Mouse (Mus musculus): Measurements from ENCODE around the gene Peak1. TPM values are rescaled to one million over a fixed set of nuclear protein-coding genes. Genes with fewer than 3 reads are reported as not detected.
"Not testable (repeated sequence)": the region's sequence is repeated elsewhere in the genome, so short reads cannot be mapped to it uniquely, and the experiment has no call there.

Peak1 gene
- polyA plus RNA-seq, 1 experiment from 2014 or later, result 9.7 TPM

DNA sequence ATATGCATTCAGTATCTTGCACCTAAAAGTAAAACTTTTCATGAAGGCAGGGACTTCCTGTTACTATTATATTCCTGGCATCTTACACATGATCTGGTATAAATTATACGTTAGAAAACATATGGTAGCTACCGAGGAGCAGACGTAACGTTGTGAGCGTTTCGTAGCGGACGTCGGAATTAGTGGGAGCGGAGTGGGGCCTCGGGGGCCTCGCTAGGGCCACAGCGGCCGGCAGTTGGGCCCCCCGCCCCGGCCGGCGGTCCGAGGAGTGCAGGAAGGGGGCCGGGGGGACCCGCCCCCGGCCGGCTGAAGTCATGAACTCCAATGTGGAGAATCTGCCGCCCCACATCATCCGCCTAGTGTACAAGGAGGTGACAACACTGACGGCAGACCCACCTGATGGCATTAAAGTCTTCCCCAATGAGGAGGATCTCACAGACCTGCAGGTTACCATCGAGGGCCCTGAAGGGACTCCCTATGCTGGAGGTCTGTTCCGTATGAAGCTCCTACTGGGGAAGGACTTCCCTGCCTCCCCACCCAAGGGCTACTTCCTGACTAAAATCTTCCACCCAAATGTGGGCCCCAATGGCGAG lies 19.5 kb upstream of the Peak1 start:
- 82% methylated on average over 26 of the region's 29 CpGs for WGBS
- not testable (repeated sequence) for H3K4me3 ChIP-seq; H3K9me3 ChIP-seq; H3K4me1 ChIP-seq; H3K27ac ChIP-seq; H3K27me3 ChIP-seq; H3K9ac ChIP-seq; H3K36me3 ChIP-seq; ATAC-seq (ENCODE audit: low FRiP score, low read depth); H3K4me2 ChIP-seq (replicated peaks)

DNA sequence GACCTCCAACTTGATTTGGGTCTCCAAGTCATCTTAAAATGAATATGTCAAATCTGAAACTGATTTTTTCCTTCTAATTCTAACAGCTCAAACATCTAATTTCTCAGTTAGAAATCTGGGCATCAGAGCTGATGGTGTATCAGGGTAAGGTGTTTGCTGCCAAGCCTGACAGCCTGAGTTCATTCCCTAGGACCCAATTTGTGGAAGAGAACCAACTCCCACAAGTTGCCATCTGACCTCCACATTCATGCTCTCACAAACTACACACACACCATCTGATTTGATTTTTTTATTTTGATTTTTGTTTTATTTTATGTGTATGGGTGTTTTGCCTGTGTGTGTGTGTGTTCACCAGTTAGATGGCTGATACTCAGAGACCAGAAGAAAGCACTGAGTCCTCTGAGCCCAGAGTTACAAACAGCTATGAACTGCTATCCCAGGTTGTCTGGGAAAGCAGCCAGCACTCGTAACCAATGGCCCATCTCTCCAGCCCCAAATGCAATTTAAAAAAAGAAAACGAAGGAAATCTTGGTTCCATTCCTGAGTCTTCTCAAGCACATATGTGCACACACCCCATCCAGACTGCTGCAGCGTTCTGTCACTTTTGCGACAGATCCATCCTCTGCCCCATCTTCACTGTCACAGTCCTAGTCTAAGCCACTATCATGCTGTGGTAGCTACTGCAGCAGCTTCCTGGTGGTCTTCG lies 18.1 kb upstream of the Peak1 start:
- no peak for ATAC-seq (ENCODE audit: low FRiP score, low read depth)
- no peak overlapping the region for H3K4me3 ChIP-seq
- H3K9ac ChIP-seq, result no peak overlapping the region
- whole genome bisulfite sequencing, result 70% methylated on average over 5 of the region's 5 CpGs
- peaks cover 8% of the 10 kb centered on the region; the same call in 1 of the 2 replicates for H3K4me1 ChIP-seq
- no peaks in the 10 kb centered on the region for H3K27me3 ChIP-seq
- no peaks in the 10 kb centered on the region for H3K36me3 ChIP-seq
- H3K9me3 ChIP-seq, result no peaks in the 10 kb centered on the region
- no peak overlapping the region for H3K4me2 ChIP-seq (replicated peaks)
- no peak overlapping the region; the same call in 1 of the 2 replicates for H3K27ac ChIP-seq

DNA sequence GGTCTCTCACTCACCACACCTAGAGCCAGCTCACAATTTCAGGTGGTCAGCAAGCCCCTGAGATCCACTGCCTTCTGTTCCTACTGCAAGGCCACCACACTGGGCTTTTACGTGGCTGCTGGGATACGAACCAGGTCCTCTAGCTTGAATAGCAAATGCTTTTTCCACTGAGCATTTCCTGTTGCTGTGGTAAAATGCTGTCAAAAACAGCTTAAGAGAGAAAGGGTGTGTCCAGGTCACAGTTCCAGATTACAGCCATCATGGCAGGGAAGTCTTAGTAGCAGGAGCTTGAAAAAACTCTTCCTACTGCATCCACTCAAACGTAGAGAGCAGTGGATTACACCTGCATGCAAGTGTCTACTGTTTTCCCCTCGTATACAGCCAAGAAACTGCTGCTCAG lies 7.0 kb upstream of the Peak1 start:
- 84% methylated on average over 4 of the region's 4 CpGs for whole genome bisulfite sequencing
- H3K36me3 ChIP-seq, result no peaks in the 10 kb centered on the region; the same call in 1 of the 2 replicates
- H3K4me3 ChIP-seq, result no peak overlapping the region
- H3K4me2 ChIP-seq (replicated peaks), result no peak overlapping the region
- H3K4me1 ChIP-seq, result peaks cover 12% of the 10 kb centered on the region; the same call in 1 of the 2 replicates
- no peaks in the 10 kb centered on the region for H3K9me3 ChIP-seq
- H3K27ac ChIP-seq, result no peak overlapping the region
- H3K9ac ChIP-seq, result no peak overlapping the region
- no peaks in the 10 kb centered on the region for H3K27me3 ChIP-seq
- no peak for ATAC-seq (ENCODE audit: low FRiP score, low read depth)

DNA sequence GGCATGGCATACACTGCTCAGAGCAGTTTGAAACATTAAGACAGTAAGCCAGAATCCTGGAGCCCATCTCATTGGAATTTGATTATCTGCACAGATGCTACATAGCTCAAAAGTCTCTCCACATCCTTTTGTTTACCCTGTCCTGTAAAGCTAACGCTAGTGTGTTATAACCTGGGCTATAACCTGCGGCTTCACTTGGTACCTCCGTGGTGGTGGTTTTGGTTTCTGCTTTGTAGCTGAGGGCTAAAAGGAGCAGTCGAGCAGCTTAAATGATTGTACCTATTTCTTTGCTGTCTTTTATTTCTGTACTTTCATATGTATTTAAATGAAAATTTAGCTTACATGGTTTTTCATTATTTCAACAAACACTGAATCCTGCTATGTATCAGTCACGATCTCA lies 4.1 kb upstream of the Peak1 start:
- Histone ChIP-seq H3K27me3 (no peaks in the 10 kb centered on the region), H3K36me3 (no peaks in the 10 kb centered on the region; the same call in 1 of the 2 replicates), H3K4me2 (replicated peaks) (no peak overlapping the region), H3K4me3 (no peak overlapping the region), H3K27ac (no peak overlapping the region), H3K9me3 (no peaks in the 10 kb centered on the region), H3K4me1 (peaks cover 23% of the 10 kb centered on the region), H3K9ac (no peak overlapping the region)
- 77% methylated on average over 5 of the region's 5 CpGs for WGBS
- no peak for ATAC-seq (ENCODE audit: low FRiP score, low read depth)

DNA sequence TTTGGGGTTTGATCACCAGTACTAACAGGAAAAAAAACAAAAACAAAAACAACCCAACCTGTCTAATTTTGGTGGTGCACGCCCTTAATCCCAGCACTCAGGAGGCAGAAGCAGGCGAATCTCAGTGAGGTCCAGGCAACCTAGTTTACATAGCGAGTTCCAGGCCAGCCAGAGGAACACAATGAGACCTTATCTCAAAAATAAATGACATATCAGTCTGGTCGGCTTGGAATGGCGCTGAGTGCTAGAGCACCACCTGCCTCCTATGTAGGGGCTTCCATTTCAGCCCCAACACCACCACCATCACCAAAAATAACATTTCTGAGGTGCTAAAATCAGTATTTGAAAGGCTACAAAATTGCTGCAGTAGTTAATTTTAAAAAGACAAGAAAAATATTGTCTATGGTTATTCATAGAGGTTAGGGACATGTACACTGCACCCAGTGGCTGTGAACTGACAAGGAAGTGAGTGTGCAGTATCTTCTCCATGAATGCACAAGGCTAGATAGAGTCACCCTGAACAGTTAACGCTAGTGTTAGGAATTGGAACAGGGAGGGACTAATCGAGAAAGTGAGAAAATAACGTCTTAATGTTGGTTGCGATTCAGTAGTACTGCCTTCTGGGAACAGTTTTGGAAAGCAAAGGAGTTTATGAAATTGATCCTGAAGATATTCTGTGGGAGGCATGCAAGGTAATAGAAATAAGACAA lies 3.2 kb upstream of the Peak1 start:
- Histone ChIP-seq H3K9me3 (no peaks in the 10 kb centered on the region), H3K27ac (no peak overlapping the region), H3K4me3 (no peak overlapping the region), H3K36me3 (no peaks in the 10 kb centered on the region; the same call in 1 of the 2 replicates), H3K9ac (peak overlapping the region; percentile 2; the same call in 1 of the 2 replicates), H3K4me1 (peaks cover 29% of the 10 kb centered on the region), H3K27me3 (no peaks in the 10 kb centered on the region), H3K4me2 (replicated peaks) (no peak overlapping the region)
- ATAC-seq (ENCODE audit: low FRiP score, low read depth), result no peak
- WGBS, result 91% methylated on average over 9 of the region's 9 CpGs

DNA sequence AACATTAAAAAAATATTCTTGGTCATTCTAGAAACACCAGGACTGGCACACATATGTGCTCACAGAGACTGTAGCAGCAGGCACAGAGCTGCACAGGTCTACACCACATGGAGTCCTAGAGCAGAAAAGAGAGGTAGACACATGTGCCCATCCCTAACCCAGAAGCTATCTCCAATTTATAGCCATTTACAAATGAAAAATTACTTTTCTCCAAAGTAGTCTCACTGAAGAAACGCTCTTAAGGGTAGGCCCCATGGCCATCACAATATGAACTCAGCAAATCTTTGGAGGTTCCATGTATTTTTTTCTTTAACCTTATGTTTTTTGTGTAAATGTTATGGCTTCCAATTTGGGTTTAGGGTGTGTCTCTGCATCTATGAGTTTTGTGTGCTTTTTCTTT lies 2.4 kb upstream of the Peak1 start:
- H3K9ac ChIP-seq, result no peak overlapping the region
- no peaks in the 10 kb centered on the region for H3K9me3 ChIP-seq
- no peaks in the 10 kb centered on the region for H3K27me3 ChIP-seq
- no peak overlapping the region for H3K4me3 ChIP-seq
- no peak for ATAC-seq (ENCODE audit: low FRiP score, low read depth)
- peaks cover 29% of the 10 kb centered on the region for H3K4me1 ChIP-seq
- H3K36me3 ChIP-seq, result no peaks in the 10 kb centered on the region; the same call in 1 of the 2 replicates
- H3K4me2 ChIP-seq (replicated peaks), result peak overlapping the region; percentile 12
- no peak overlapping the region for H3K27ac ChIP-seq
- 93% methylated on average over 1 of the region's 1 CpGs for WGBS

DNA sequence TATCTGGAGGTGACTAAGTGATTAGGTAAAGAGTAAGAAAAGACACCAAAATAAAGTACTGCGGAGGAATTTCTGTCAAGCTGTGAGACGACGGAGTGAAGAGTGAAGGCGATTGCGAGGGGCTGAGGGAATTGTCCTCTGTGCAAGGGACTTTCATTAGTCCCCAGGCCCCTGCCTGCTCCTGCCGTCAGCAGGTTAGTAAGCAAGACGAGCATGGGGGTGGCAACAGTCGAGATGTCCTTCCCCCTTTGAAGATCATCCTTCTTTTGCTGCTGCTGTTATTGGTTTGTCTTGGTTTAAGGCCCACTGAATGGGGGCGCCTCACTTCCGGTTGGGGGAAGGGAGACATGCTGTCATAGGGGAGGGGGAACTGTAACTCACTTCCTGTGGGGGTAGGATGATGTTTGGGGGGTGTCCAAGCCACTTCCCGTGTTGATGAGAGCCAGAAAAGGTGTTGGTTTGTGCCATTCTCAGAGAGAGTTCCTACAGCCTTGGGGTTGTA lies 922 bp upstream of the Peak1 start:
- Histone ChIP-seq H3K4me3 (peak overlapping the region; percentile 77), H3K4me2 (replicated peaks) (peak overlapping the region; percentile 80), H3K9me3 (no peaks in the 10 kb centered on the region), H3K9ac (peak overlapping the region; percentile 71), H3K27me3 (no peaks in the 10 kb centered on the region), H3K36me3 (no peaks in the 10 kb centered on the region), H3K4me1 (peaks cover 29% of the 10 kb centered on the region), H3K27ac (peak overlapping the region; percentile 90)
- ATAC-seq (ENCODE audit: low FRiP score, low read depth), result no peak
- whole genome bisulfite sequencing, result 1% methylated on average over 11 of the region's 11 CpGs

DNA sequence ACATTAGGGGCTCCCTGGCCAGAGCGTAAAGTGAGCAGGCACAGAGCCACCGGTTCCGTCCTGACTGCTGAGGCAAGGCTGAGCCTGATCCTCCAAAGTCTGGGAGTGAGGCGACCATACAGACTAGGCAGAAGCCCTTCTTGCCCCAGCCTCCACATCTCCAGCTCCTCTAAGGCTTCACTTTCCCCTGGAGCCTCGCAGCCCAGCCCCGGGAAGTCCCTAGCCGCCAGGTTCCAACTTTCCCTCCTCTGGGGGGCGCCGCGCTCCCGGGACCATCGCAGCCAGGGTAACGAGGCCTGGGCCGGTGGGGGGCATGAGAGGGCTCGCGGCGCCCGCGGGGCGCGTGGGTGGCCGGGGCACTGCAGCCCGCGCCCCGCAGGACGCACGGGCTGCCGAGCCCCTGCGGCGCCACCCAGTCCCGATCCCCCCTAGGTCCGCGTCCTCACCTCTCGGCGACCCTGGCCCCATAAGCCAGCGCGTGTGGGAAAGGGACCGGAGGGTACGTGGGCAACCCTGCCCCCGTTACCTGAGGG lies 386 bp downstream of the Peak1 start:
- H3K9ac ChIP-seq, result peak overlapping the region; percentile 84
- H3K27ac ChIP-seq, result peak overlapping the region; percentile 95
- H3K4me3 ChIP-seq, result peak overlapping the region; percentile 77
- H3K4me2 ChIP-seq (replicated peaks), result peak overlapping the region; percentile 80
- H3K36me3 ChIP-seq, result no peaks in the 10 kb centered on the region
- peak; percentile 38 for ATAC-seq (ENCODE audit: low FRiP score, low read depth)
- H3K27me3 ChIP-seq, result no peaks in the 10 kb centered on the region
- H3K4me1 ChIP-seq, result peaks cover 26% of the 10 kb centered on the region
- 0% methylated on average over 32 of the region's 40 CpGs for WGBS
- no peaks in the 10 kb centered on the region for H3K9me3 ChIP-seq

DNA sequence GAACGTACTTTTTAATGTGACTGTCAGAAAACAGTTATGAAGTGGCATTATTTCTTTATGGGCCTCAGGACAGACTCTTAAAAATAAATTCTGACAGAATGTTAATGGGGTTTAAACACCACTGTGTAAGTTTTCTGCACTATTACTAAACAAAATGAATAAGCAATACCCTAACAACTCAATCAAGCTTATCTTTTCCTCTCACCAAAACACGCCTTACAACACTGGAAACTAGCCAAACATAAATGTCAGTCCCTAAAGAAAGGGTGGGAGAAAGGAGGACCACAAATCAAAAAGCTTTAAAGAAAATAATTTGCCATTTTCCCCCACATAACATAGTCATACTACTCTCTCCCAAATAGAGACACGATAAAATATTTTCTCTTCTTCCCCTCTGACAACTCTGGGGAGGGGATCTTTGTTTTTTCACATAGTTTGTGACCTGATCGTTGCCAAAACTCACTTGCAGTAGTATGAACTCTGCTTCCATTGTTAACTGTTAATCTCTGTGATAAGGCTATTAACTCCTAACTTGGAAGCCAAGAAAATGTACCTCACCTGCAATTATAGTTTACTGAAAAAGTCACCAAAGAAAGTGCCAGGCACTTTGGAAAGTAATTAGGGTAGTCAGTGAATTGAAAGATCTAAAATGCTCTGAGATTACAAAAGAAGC lies 1.8 kb downstream of the Peak1 start:
- H3K4me1 ChIP-seq, result peaks cover 25% of the 10 kb centered on the region
- no peak overlapping the region for H3K4me3 ChIP-seq
- no peaks in the 10 kb centered on the region for H3K27me3 ChIP-seq
- no peaks in the 10 kb centered on the region for H3K36me3 ChIP-seq
- no peaks in the 10 kb centered on the region for H3K9me3 ChIP-seq
- peak overlapping the region; percentile 80 for H3K4me2 ChIP-seq (replicated peaks)
- 70% methylated on average over 4 of the region's 4 CpGs for WGBS
- ATAC-seq (ENCODE audit: low FRiP score, low read depth), result no peak
- H3K9ac ChIP-seq, result no peak overlapping the region
- H3K27ac ChIP-seq, result no peak overlapping the region

DNA sequence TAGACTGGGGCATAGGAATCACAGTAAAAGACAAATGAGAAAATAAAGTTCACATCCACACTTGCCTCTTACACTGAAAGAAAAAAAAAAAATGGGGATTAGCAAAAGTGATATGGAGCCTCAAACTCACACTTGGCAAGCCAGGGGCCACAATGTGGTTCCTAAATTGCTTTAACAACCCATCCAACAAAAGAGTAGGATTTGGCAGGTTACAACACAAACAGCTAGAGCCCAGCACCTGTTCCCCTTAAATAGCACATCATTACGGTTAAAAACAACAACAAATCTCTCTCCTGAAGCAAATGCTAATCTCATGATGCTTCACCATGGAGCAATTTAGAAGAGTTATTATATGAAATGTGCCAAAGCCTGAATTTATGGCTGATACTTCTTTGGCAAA lies 2.5 kb downstream of the Peak1 start:
- WGBS, result 68% methylated on average over 1 of the region's 1 CpGs
- H3K27ac ChIP-seq, result no peak overlapping the region
- H3K9me3 ChIP-seq, result no peaks in the 10 kb centered on the region
- H3K4me3 ChIP-seq, result no peak overlapping the region
- peaks cover 21% of the 10 kb centered on the region for H3K4me1 ChIP-seq
- H3K4me2 ChIP-seq (replicated peaks), result no peak overlapping the region
- H3K36me3 ChIP-seq, result no peaks in the 10 kb centered on the region
- no peak for ATAC-seq (ENCODE audit: low FRiP score, low read depth)
- no peaks in the 10 kb centered on the region for H3K27me3 ChIP-seq
- H3K9ac ChIP-seq, result no peak overlapping the region

DNA sequence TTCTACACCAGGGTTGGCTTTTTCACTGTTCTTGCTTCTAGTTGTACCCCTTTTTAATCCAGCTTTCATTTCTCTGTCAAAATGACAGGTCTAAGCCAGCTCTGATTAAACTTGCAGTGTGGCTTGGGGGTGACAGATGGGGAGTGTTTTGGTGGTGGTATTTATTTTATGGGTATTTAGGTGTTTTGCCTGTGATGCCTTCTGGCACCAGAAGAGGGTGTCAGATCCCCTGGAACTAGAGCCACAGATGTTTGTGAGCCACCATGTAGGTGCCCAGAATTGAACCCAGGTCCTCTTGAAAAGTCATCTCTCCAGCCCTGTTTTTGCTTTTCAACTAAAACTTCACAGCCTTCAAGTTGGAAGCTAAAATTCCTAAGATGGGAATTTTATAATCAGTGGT lies 3.5 kb downstream of the Peak1 start:
- Histone ChIP-seq H3K4me2 (replicated peaks) (no peak overlapping the region), H3K4me1 (peaks cover 12% of the 10 kb centered on the region), H3K9ac (no peak overlapping the region), H3K9me3 (no peaks in the 10 kb centered on the region), H3K36me3 (no peaks in the 10 kb centered on the region), H3K27ac (no peak overlapping the region), H3K27me3 (no peaks in the 10 kb centered on the region), H3K4me3 (no peak overlapping the region)
- ATAC-seq (ENCODE audit: low FRiP score, low read depth), result no peak

DNA sequence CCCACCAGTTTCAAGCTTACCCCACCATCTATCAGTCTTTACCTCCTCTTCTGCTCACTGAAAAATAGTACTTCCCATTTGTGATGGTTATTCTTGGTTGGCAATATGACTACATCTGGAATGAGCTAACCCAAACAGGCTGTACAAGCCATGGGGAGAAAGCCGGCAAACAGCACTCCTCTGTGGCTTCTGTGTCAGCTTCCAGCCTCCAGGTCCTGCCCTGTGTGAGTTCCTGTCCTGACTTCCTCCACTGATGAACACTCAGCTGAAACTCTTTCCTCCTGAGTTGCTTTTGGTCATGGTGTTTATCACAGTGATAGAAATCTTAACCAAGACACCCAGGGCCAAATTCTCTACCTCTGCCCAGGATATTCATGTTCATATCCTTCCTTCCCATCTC lies 5.2 kb downstream of the Peak1 start:
- WGBS, result 61% methylated on average over 1 of the region's 1 CpGs
- no peaks in the 10 kb centered on the region for H3K36me3 ChIP-seq
- no peak overlapping the region for H3K4me3 ChIP-seq
- no peak overlapping the region for H3K27ac ChIP-seq
- ATAC-seq (ENCODE audit: low FRiP score, low read depth), result no peak
- H3K27me3 ChIP-seq, result no peaks in the 10 kb centered on the region
- no peak overlapping the region for H3K4me2 ChIP-seq (replicated peaks)
- no peak overlapping the region for H3K9ac ChIP-seq
- H3K9me3 ChIP-seq, result no peaks in the 10 kb centered on the region
- H3K4me1 ChIP-seq, result peaks cover 10% of the 10 kb centered on the region
